Mouse (Mus musculus): ENCODE results near the gene Atp1b1. TPM values are rescaled to one million over a fixed set of nuclear protein-coding genes. Genes with fewer than 3 reads are reported as not detected.

The Atp1b1 gene
- total RNA-seq (2012; rRNA removed) (0.23 and 0.26 TPM in 2 replicates), polyA plus RNA-seq (2012; ENCODE audit: insufficient read depth in 1 of 2, insufficient read length in 2 of 2, low read depth in 1 of 2, low replicate concordance in 2 of 2, missing spikeins in 1 of 2) (under 1 TPM in 1 of 2 experiments, not detected in 1; 0.43 TPM)

- Histone ChIP-seq H3K36me3 (ENCODE audit: control insufficient read depth in 1 of 2, insufficient read depth in 2 of 2, low read length in 2 of 2) (no peaks in the 10 kb centered on the region), H3K9me3 (replicated peaks; ENCODE audit: insufficient read depth, low read length) (no peaks in the 10 kb centered on the region), H3K27me3 (ENCODE audit: control insufficient read depth in 1 of 2, insufficient read depth in 2 of 2, low read length in 2 of 2) (no peaks in the 10 kb centered on the region), H3K4me1 (ENCODE audit: control insufficient read depth in 1 of 2, insufficient read depth in 2 of 2, low read length in 2 of 2) (no peaks in the 10 kb centered on the region), H3K27ac (ENCODE audit: control insufficient read depth, low read depth, low read length) (no peak within 1 kb of the TSS), H3K9ac (ENCODE audit: control insufficient read depth, low read depth, low read length, poor library complexity, severe bottlenecking) (no peak within 1 kb of the TSS), H3K4me3 (ENCODE audit: control insufficient read depth in 1 of 2, insufficient read depth in 1 of 2, low read depth in 2 of 2, low read length in 2 of 2) (no peak within 1 kb of the TSS), H3K79me2 (ENCODE audit: control insufficient read depth, insufficient read depth, low read length, poor library complexity) (no peaks in the 10 kb centered on the region)
- no peak for TF ChIP-seq NRF1 (IDR thresholded peaks at IDR 0.05; ENCODE audit: insufficient read depth, low read depth, low read length, poor library complexity, severe bottlenecking)
- TF ChIP-seq NELFE (IDR thresholded peaks at IDR 0.05; ENCODE audit: low read depth, low read length), result no peak
- TF ChIP-seq CTCF (IDR thresholded peaks at IDR 0.05 in 2 of 3, conservative IDR thresholded peaks at IDR 0.05 in 1 of 3; ENCODE audit: control insufficient read depth in 1 of 3, insufficient read depth in 1 of 3, low read depth in 2 of 3, low read length in 3 of 3, poor library complexity in 1 of 3, severe bottlenecking in 1 of 3), result no peak
- TF ChIP-seq MAX (IDR thresholded peaks at IDR 0.05; ENCODE audit: low read length), result no peak
- no peak for TF ChIP-seq ETS1 (IDR thresholded peaks at IDR 0.05; ENCODE audit: low read depth, low read length)
- DNase-seq (ENCODE audit: low read depth, low spot score), result no peak
These were observed at the start of gene Atp1b1 for GRCm38 (mm10) chr1:164458245-164458613. Gene Atp1b1, minus strand, starts transcription at chr1:164458355.

GRCm38 (mm10) chr1:164505096-164505495 lies 46.9 kb upstream of the Atp1b1 start:
- Histone ChIP-seq H3K9ac (ENCODE audit: control insufficient read depth, low read depth, low read length, poor library complexity, severe bottlenecking) (no peak overlapping the region), H3K79me2 (ENCODE audit: control insufficient read depth, insufficient read depth, low read length, poor library complexity) (no peaks in the 10 kb centered on the region), H3K9me3 (replicated peaks; ENCODE audit: insufficient read depth, low read length) (no peaks in the 10 kb centered on the region), H3K4me3 (ENCODE audit: control insufficient read depth in 1 of 2, insufficient read depth in 1 of 2, low read depth in 2 of 2, low read length in 2 of 2) (no peak overlapping the region), H3K36me3 (ENCODE audit: control insufficient read depth in 1 of 2, insufficient read depth in 2 of 2, low read length in 2 of 2) (no peaks in the 10 kb centered on the region), H3K27me3 (ENCODE audit: control insufficient read depth in 1 of 2, insufficient read depth in 2 of 2, low read length in 2 of 2) (no peaks in the 10 kb centered on the region), H3K27ac (ENCODE audit: control insufficient read depth, low read depth, low read length) (no peak overlapping the region), H3K4me1 (ENCODE audit: control insufficient read depth in 1 of 2, insufficient read depth in 2 of 2, low read length in 2 of 2) (no peaks in the 10 kb centered on the region)
- peak; percentile 37 for DNase-seq (ENCODE audit: low read depth, low spot score)
- TF ChIP-seq MAX (IDR thresholded peaks at IDR 0.05; ENCODE audit: low read length) (no peak), GATA1 (IDR thresholded peaks at IDR 0.05; ENCODE audit: low read depth, low read length) (peak; percentile 87), ELF1 (IDR thresholded peaks at IDR 0.05; ENCODE audit: low read depth, low read length) (0 out of 2 replicates have a peak, but pooled peaks have one; percentile 48), CTCF (IDR thresholded peaks at IDR 0.05 in 2 of 3, conservative IDR thresholded peaks at IDR 0.05 in 1 of 3; ENCODE audit: control insufficient read depth in 1 of 3, insufficient read depth in 1 of 3, low read depth in 2 of 3, low read length in 3 of 3, poor library complexity in 1 of 3, severe bottlenecking in 1 of 3) (no peak), USF2 (IDR thresholded peaks at IDR 0.05; ENCODE audit: borderline replicate concordance in 1 of 2, insufficient read depth in 1 of 2, low read depth in 1 of 2, low read length in 2 of 2) (no peak), USF1 (IDR thresholded peaks at IDR 0.05; ENCODE audit: low read depth, low read length) (no peak), CHD2 (IDR thresholded peaks at IDR 0.05; ENCODE audit: low read length) (no peak), RCOR1 (IDR thresholded peaks at IDR 0.05; ENCODE audit: low read depth, low read length) (no peak), BHLHE40 (IDR thresholded peaks at IDR 0.05; ENCODE audit: borderline replicate concordance, low read depth, low read length) (no peak), TAL1 (IDR thresholded peaks at IDR 0.05; ENCODE audit: low read length) (no peak), TCF12 (IDR thresholded peaks at IDR 0.05; ENCODE audit: low read depth, low read length) (no peak), ZKSCAN1 (IDR thresholded peaks at IDR 0.05; ENCODE audit: low read depth, low read length) (no peak), ETS1 (IDR thresholded peaks at IDR 0.05; ENCODE audit: low read depth, low read length) (peak; percentile 35; the same call in 1 of the 2 replicates), MXI1 (IDR thresholded peaks at IDR 0.05; ENCODE audit: low read depth, low read length) (no peak), ZNF384 (IDR thresholded peaks at IDR 0.05; ENCODE audit: low read depth, low read length) (no peak), POLR2A (IDR thresholded peaks at IDR 0.05; ENCODE audit: control insufficient read depth in 1 of 2, insufficient read depth in 1 of 2, low read depth in 1 of 2, low read length in 2 of 2, poor library complexity in 1 of 2) (no peak), E2F4 (IDR thresholded peaks at IDR 0.05; ENCODE audit: borderline replicate concordance, low read depth, low read length) (no peak), MYB (IDR thresholded peaks at IDR 0.05; ENCODE audit: low read depth, low read length) (no peak), MAFK (IDR thresholded peaks at IDR 0.05; ENCODE audit: borderline replicate concordance, low read depth, low read length) (no peak), EP300 (IDR thresholded peaks at IDR 0.05; ENCODE audit: low read depth in 1 of 2, low read length in 2 of 2) (no peak), SMC3 (IDR thresholded peaks at IDR 0.05; ENCODE audit: low read depth, low read length) (no peak), POLR2AphosphoS5 (IDR thresholded peaks at IDR 0.05; ENCODE audit: borderline replicate concordance, low read depth, low read length) (no peak), SIN3A (IDR thresholded peaks at IDR 0.05; ENCODE audit: low read length) (peak; percentile 52; the same call in 1 of the 2 replicates), KAT2A (conservative IDR thresholded peaks at IDR 0.05; ENCODE audit: low read depth, low read length) (no peak), NRF1 (IDR thresholded peaks at IDR 0.05; ENCODE audit: insufficient read depth, low read depth, low read length, poor library complexity, severe bottlenecking) (no peak), POLR2AphosphoS2 (IDR thresholded peaks at IDR 0.05; ENCODE audit: low read length) (no peak), CHD1 (IDR thresholded peaks at IDR 0.05; ENCODE audit: low read depth, low read length) (no peak), MAZ (IDR thresholded peaks at IDR 0.05; ENCODE audit: low read depth, low read length) (no peak), MEF2A (IDR thresholded peaks at IDR 0.05; ENCODE audit: extremely low read depth, insufficient replicate concordance, low read depth, low read length, poor library complexity, severe bottlenecking) (no peak)

All from MEL (cell line).